Mouse (Mus musculus) right cerebral cortex, postnatal 10 days (tissue): ENCODE data around the gene Tbc1d10c.

Source experiments
- DNase-seq, 2 experiments: peaks; one replicate each; pipeline ENCODE4 v3.0.0; 2021; ENCODE audit warnings: low spot score in 2 of 2

The Tbc1d10c gene

DNA sequence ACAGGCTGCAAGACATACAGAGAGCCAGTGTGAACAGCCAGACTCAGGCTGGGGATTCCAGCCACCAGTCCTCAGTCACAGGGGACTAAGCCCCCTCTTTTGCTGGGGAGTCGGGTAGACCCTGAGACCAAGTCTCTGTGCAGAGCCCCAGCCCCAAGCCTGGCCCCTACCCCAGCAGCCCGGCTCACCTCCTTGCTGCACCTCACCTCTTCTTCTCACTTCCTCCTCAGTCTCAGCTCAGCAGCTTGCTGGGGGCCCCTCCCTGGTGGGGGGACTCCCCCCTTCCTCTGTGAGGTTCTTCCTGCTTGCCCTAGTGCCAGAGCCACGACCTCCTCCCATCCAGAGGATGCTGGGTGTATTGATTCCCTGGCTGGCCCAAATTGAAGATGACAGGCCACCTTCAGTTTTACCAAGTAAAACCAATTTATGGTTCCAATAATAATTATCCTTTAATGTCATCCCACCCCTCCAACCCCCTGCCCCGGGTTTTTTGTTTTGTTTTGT, at the start of gene Tbc1d10c:
Gene Tbc1d10c, minus strand, starts transcription at position 454 of the 504 bp plus-strand sequence.
- no peak for DNase-seq

DNA sequence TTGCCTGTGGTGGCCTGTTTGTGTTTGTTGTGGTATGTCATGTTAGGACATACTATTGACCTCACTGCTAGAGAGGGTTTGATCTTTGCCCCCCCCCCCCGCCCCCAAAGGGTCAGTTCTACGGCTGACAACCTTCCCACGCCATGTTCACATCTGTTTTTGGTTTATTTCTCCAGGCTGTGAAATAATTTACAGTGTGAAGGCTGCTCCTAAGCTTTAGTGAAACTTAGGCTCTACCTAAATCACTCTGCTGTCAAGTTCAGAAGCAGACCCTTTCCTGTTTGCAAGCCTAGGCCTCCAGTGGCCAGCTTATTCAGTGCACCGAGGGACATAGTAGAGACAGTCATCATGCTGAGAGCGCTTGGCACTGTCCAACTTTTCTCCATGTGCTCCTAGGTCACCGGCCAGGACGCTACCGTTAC, 49.2 kb upstream of the Tbc1d10c start:
- no peak for DNase-seq

DNA sequence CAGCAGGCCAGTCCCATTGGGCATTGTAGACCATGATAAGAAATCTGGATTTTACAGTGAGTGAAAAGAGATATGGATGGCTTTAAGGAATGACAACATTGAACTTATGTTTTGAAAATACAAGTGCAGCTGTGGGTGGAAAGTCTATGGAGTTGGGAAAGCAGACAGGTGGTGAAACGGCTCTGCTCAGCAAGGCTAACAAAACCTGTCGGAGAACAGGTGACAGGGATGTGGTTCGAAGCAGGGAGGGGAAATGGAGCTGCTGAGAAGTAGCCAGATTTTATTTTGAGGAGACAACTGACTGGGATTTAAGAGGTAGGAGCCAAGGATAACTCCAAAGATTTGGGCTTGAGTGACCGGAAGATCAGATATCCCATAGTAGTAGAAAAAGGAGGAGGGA, 43.5 kb upstream of the Tbc1d10c start:
- no peak for DNase-seq

DNA sequence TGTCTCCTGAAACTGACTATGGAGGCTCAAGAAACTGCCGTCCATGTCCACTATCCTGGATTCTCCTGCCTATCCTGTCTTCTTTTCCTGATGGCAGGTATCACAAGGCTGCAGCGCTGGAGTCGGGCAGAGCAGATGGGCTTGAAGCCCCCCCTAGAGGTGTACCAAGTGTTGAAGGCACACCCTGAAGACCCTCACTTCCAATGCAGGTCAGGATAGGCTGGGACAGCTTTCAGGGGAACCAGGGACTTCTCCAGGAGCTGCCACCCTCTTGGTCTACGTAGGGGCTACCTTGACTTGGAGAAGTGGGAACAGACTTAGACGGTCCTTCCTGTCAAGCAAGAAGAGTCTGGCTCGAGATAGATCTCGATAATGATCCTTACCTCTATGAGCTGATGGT, 41.6 kb upstream of the Tbc1d10c start:
- no peak for DNase-seq

DNA sequence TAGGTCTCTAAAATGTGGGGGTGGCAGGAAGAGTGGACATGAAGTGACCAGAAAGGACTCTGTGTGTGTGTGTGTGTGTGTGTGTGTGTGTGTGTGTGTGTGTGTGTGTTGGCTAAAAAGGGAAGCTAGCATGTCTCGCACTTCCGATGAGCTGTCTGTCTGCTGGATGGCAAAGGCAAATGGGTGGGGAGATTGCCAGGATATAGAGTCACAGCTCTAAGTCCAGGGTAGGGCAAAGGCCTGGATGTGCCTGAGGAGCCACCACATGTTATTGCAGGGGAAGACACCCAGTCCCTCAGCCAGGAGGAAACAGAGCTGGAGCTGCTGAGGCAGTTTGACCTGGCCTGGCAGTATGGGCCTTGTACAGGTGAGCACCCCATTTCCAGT, 41.1 kb upstream of the Tbc1d10c start:
- peak in 1 of 2 experiments; percentile 72 for DNase-seq

DNA sequence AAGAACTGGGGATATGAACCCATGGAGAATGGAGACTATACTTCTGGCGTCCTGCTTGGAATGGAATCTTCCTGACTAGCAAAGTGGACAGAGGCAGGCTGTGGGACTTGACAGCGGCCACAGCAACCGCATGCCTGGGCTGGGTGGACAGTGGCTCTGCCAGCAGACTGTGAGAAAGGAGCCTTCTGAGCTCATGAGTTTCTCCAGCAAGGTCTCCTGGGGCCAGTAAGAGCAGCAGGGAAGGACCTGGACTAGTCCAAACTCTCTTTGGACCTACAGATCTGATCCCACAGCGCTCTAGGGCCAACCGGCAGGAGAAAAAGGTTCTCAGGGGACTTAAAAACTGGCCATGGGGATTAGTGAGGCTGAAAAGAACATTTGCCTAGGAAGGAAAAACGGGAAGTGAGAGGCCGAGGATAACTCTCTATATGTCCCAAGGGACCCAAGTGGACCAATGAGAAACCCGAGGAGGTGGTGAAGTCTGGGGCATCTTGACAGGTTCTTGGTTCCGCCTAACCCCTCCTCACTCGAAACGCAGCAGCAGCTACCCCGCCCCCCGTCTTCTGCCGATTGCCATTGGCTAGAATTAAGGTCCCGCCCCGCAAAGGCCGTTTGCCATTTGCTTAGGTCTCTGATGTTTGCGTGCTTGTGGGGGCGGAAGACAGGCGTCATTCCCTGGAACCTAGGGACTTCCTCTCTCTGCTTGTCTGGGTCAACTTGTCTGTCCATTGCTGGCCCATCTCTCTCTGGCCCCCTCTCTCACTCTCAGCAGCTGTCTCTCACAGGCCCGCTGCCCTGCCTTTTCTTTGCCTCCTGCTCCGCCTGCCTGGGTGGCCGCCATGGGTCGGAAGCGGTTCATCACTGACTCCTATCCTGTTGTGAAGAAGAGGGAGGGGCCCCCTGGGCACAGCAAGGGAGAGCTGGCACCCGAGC, 40.4 kb upstream of the Tbc1d10c start, which contains the start of gene Pold4:
Gene Pold4, plus strand, starts transcription at position 647 of the 933 bp plus-strand sequence.
- peak; percentile 98 to 99 for DNase-seq

DNA sequence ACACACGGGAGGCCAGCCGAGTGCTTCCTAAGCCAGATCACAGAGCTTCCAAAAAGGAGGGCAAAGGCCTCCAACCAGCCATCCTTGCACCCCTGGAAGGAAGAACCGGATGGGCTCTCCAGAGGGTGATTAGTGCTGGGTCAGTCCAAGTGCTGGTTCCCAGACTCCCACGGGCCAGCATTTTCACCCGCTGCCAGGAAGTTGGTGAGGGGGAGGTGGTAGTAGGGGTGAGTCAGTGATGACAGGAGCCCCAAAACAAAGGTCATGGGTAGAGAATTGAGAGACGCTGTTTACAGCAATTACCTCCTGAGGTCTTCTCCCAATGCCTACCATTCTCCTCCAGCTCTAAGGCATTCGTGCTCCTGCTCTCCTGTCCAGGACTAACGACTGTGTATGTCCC, 39.3 kb upstream of the Tbc1d10c start:
- no peak for DNase-seq

DNA sequence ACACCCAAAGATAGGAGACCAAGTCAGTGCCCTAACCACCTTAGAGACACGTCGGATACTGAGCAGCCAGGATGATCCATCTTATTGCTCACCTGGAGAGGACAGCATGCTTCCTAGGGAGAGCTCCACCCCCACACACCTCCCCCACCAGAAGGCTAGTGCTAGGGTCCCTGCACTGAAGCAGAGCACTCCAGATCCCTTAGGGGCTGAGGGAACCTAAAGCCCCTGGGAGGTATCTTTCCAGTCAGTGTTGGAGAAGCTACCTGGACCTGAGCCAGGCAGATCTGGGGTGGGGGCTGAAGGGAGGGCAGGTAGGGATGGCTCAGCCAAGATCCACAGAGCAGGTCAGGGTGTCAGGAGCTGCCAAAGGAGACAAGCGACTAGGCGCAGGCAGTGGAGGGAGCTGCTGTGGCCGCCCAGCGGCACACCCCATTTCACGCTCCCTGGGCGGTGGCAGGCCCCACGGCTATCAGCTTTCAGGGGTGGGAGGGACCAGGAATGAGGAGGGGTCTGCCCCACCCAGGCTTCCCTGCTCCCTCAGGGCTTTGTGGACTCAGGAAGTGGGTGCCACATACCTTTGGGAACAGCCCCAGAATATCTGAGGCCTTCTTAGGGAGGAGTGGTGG, 38.5 kb upstream of the Tbc1d10c start:
- peak in 1 of 2 experiments; percentile 31 for DNase-seq

DNA sequence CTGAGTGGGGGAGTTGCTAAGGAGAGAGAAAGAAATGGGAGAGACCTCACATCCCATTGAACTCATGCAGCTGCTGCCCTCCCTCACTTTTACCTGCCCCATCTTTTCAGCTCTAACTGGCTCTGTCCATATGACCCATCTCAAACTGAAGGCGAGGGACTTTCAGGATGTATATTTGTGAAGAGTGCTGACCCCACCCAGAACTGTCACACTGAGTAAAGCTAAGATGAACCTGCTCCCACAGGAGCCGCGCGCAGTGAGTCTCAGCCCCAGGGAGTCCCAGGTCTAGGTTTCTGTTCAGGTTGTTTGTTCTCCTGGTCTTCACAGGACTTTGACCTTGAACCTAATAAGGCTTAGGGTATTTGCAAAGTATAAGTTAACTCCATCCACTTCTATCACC, 37.8 kb upstream of the Tbc1d10c start:
- DNase-seq = no peak

DNA sequence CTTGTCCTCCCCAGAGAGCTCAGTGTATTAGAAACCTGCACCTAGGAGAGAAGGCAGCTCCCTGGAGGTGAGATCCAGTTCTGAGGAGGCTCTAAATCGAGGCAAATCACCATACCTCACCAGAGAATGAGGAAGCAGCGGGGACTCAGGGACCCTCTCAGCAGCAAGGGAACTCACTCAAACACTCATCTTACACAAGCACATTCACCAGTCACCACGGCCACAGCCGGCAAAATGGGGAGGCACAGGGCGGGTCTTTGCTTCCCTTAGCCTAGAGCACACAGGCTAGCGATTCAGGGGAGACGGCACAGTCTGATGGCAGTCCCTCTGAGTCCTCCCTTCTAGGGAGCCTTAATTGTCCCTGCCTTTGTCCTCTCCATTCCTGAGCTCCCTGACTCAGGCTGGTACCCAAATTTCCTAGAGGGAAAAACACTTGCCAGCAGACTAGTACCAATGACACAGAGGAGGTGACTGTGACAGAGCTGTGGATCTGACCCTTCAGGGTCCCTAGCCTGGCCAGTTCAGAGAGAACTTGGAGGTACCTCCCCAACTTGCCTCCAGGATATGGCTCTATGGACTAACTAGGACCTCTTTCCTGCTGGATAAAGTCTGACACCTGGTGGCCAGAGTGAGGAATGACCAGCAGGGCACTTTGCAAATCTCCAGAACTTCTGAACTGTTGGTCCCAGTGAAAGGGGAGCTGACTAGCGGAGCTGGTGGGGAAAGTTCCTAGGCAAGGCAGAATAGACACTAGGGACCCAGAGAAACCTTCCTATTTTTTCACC, 37.0 kb upstream of the Tbc1d10c start:
- DNase-seq = peak; percentile 78 to 86

DNA sequence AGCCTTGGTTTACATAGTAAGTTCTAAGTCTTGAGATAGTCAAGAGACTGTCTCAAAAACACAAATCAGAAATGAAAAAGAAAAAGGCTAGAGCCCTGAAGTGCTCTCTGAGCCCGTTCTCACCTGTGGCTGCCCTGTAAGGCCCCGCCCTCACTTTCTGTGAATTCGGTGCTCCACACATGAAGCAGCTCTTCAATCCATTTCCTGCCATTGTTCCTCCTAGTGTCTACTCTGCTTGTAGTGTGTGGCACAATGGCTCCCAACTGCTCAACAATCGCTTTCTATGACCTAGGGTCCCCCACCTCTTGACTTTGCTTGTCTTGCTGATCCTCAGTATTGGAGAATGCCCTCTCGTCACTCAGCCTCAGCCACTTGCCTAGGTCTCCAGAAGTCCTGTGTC, 36.4 kb upstream of the Tbc1d10c start:
- no peak for DNase-seq

DNA sequence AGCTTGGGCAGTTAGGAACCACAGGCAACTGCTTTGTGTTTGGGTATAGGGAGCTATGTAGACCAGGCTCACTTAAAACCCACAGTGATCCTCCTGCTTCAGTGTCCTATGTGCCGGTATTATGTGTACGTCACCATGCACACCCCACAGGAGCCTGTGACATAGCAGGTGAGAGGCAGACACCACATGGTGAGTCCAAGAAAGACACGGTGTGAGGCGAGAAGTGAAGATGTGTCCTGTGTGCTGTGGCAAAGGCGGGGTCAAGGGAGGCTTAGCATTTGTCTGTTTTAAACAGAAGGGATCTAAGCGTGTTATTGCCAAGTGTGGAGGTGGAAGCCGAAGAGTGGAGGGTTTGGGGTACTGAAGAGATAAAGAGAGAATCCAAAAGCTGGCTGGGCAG, 35.7 kb upstream of the Tbc1d10c start:
- no peak for DNase-seq

DNA sequence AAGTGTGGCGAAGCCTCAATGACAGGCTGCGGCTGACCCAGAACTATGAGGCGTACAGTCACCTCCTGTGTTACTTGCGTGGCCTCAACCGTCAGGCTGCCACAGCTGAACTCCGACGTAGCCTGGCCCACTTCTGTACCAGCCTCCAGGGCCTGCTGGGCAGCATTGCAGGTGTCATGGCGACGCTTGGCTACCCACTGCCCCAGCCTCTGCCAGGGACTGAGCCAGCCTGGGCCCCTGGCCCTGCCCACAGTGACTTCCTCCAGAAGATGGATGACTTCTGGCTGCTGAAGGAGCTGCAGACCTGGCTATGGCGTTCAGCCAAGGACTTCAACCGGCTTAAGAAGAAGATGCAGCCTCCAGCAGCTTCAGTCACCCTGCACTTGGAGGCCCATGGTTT, 31.1 kb upstream of the Tbc1d10c start:
- peak in 1 of 2 experiments; percentile 40 for DNase-seq

DNA sequence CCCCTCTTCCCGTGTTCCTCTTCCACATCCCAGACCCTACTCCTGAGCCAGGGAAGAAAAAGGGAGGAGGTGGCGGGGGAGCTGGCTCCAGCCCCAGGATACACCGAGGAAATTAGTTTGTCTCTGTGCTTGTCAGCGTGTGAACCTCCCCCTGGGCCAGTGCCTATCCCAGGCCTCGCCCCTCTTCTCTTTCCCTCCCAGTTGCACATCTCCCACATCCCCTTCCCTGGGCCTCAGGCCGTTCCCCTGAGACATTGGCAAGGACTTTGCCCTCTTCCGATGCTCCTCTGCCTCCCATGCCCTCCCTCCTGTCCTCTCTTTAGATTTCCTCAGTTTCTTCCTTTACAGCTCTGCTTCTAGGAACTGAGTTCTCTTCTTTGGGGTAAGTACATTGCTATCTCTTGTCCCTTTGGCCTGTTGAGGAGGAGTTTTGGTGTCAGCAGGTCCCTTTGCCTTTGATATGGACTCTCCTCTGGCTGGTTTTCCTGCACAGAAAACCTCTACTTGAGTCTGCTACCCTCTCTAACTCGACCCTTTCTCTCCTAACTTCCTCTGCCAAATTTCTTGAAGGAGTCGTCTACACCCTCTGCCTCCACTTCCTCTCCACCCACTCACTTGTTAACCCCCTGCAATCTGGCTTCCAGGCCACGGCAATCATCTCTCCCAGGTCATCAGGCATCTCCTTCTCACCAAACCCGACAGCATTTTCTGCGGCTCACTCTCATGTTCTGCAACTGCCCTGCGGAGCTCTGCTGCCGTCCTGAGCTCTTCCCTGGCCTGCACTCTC, 30.1 kb upstream of the Tbc1d10c start:
- DNase-seq = no peak

DNA sequence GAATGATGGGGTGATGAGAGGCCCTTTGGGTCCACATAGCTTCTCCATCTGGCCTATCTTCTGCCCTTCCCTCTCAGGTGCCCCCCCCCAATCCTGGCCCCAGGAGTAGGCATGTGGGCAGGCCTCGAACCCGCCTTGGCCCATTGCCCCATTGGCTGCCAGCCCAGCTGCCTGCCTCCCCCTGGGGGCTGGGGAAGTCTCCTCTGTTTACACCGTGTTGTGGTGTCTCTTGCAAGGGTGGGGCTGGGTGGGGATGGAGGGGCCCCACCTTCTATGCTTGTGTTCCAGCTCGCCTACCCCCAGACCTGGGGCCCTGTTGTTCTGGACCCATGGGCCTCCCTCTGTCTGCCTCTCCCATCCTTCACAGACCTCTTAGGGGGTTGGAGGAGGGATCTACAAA, 29.3 kb upstream of the Tbc1d10c start:
- DNase-seq = no peak

DNA sequence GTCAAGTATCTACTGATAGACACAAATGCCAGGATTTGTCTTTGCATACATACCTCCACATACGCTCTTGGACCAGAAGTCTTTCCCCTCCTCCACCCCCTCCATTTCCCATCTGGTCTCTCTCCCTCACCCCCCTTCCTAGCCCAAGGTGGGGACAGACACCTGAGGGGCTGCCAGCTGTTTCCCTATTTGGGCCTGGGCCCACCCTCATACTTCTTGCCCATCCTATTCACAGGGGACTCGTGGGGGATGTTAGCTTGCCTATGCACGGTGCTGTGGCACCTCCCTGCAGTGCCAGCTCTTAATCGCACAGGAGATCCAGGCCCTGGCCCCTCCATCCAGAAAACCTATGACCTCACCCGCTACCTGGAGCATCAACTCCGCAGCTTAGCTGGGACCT, 28.9 kb upstream of the Tbc1d10c start:
- DNase-seq = no peak

DNA sequence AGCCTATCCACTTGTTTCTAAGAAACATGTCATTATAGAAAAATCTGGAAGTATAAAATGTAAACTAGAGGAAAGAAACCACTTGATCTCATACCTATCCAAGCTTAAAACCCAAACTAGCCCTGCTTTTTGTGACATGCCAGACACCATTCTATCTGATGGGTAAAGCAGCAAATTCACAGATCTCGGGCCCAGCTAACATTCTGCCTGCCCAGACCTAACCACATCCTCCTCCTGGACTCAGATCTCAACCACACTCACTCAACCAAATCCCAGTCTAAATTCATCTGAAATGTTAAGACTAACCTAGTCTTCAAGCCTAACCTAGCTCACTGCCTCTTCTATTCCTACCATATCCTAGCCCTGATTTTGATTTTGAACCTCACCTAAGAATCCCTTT, 27.7 kb upstream of the Tbc1d10c start:
- DNase-seq = no peak

DNA sequence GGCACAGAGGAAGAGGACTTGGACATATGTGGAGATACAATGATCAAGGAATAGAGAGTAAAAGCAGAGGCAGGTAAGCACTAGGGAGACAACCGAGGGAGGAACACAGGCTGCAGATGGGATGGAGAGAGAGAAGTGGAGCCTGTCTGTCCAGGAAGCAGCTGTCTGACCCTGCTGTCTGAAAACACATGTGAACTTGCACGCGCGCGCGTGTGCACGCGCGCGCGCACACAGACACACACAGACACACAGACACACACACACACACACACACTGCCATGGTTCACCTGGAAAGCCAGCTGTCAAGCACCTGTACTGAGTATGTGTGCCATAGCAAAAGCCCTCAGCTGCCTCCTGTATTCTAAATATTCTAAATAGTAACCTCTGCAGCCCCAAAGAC, 27.2 kb upstream of the Tbc1d10c start:
- DNase-seq = no peak

DNA sequence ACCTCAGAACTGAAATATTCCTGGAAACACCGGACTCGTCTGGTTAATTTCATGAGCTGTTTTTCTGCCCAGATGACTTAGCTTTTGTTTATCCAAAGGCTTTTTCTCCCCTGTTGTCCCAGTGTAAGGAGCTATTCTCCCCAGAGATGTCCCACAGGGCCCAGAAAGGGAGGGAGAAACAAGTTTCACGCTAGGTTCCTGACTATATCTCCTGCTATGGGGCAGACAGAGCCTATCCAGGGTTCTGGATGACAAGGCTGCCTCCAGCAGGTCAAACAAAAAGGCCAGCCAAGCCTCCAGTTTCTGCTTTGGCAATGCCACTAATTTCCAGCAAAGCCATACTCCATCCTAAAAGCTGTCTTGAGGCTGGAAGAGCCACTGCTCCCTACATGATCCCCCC, 26.8 kb upstream of the Tbc1d10c start:
- DNase-seq = no peak

DNA sequence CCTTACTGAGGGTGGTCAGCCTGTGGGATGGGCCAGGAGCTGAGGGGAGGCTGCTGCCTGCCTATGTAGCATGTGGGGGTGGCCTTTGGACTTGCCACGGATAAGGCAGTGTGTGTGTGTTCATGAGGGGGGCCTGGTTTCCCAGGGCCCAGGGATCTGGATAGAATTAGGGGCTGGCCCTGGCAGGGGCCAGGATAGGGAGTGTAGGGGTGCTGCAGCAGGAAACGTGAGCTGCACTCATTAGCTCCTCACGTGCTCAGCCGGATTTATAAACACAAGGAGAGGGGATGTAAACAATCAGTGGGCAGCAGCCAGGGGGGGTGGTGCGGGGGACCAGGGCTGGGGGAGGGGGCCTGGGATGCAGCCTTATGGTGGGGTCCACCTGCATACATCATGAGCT, 26.1 kb upstream of the Tbc1d10c start:
- no peak for DNase-seq

DNA sequence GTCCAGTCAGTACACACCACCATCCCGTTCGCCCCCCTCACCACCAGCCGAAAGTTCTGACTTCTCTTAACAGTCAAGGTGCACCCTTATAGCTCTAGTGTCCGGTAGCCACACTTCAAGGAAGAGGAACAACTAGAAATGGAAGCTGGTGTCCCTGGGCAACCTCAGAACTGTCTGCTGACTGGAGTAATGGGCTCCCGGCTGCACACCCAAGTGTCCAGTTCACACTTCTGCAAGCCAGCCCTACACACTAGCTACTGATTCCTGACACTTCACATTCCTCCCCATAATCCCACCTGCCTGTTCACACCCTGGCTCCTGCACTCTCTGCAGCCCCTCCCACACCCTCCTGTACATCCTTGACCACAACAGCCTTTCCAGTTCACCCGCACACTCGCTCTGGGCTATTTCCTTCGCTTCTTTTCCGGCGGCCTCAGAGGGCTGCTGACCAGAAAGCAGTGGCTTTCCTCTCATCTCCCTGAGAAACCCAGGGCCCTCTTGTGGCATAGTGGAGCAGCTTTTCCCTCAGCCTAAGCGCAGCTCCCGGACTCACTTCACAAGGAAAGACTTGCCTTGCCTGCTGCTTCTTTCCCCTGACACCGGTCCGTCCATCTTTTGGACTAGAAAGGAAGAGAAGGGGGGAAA, 25.1 kb upstream of the Tbc1d10c start:
- DNase-seq = no peak
